Mouse (Mus musculus) spleen, adult 2 months (tissue): ENCODE measurements around the gene Agrp. TPM values are rescaled to one million over a fixed set of nuclear protein-coding genes. Genes with fewer than 3 reads are reported as not detected.

Experiments
- DNase-seq, 2 experiments: peaks; one replicate each; pipeline versions ENCODE4 v3.0.0 to v3.0.0-alpha.2; 2012 to 2021; ENCODE audit warnings: low spot score in 2 of 2, low read depth in 1 of 2
- H3K27ac ChIP-seq: fragments of 200-500 bp; 2 replicates; pipeline ENCODE4 v1.5.1; 2012; ENCODE audit warnings: low read length, inconsistent platforms; ENCODE audit not compliant: insufficient read depth
- H3K27me3 ChIP-seq: fragments of 200-500 bp; 2 replicates; pipeline ENCODE4 v1.6.1; 2012; ENCODE audit warnings: mild to moderate bottlenecking, moderate library complexity, low read length, inconsistent platforms; ENCODE audit not compliant: control insufficient read depth, insufficient read depth
- H3K36me3 ChIP-seq: fragments of 200-500 bp; 2 replicates; pipeline ENCODE4 v1.6.1; 2012; ENCODE audit warnings: mild to moderate bottlenecking, low read length, inconsistent platforms; ENCODE audit not compliant: control insufficient read depth, insufficient read depth
- H3K4me1 ChIP-seq: fragments of 200-500 bp; 2 replicates; pipeline ENCODE4 v1.6.1; 2011; ENCODE audit warnings: inconsistent platforms; ENCODE audit not compliant: control insufficient read depth, insufficient read depth, insufficient read length
- H3K4me3 ChIP-seq: fragments of 200-500 bp; 2 replicates; pipeline ENCODE4 v1.5.1; 2011; ENCODE audit warnings: mild to moderate bottlenecking, inconsistent platforms; ENCODE audit not compliant: insufficient read depth, insufficient read length; ENCODE audit errors: extremely low read depth
- CTCF ChIP-seq: fragments of 200-500 bp; IDR thresholded peaks from 2 replicates; pipeline ENCODE4 v1.5.1; 2011; ENCODE audit warnings: mild to moderate bottlenecking, inconsistent platforms; ENCODE audit not compliant: insufficient read depth, insufficient read length, insufficient replicate concordance; ENCODE audit errors: extremely low read depth
- POLR2A ChIP-seq: fragments of 200-500 bp; IDR thresholded peaks from 2 replicates; pipeline ENCODE4 v1.6.1; 2011; ENCODE audit warnings: low read depth, low read length, inconsistent platforms
- WGBS: fragments of 180-500 bp; shearing (Covaris S2); methylation state at CpG from one replicate; pipeline ENCODE4 v1.1.7; 2018; 5-methylcytosine and 5-hydroxymethylcytosine counted together
- polyA plus RNA-seq: library from polyadenylated mRNA; depleted of rRNA; stranded (reverse); fragments of >200 nt; gene quantifications from 2 replicates; pipeline ENCODE4 v1.2.3, GENCODE M21; 2012

The Agrp gene
- polyA plus RNA-seq, 1 experiment = 0.14 TPM

DNA sequence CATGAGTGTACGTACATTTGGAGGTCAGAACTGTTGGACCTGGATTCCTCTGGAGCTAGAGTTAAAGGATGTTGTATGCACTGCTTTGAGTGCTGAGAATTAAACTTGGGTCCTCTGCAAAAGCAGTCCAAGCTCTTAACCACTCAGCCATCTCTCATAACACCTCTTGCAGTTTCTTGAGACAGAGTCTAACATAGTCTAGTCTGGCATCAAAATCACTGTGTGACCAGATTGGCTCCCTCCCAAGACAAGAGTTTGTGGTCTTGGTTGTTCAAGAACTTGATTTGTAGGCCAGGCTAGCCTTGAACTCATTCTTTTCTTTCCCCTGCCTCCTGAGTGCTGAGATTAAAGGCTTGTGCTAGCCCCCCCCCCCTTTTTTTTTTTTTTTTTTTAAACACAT, 11.7 kb upstream of the Agrp start:
- H3K27me3 ChIP-seq = no peaks in the 10 kb centered on the region
- H3K36me3 ChIP-seq = peaks cover 15% of the 10 kb centered on the region
- no peak overlapping the region for H3K27ac ChIP-seq
- no peaks in the 10 kb centered on the region for H3K4me1 ChIP-seq
- WGBS = 100% methylated on average over 1 of the region's 1 CpGs
- DNase-seq = no peak
- H3K4me3 ChIP-seq = no peak overlapping the region
- no peak for TF ChIP-seq POLR2A
- TF ChIP-seq CTCF = no peak

DNA sequence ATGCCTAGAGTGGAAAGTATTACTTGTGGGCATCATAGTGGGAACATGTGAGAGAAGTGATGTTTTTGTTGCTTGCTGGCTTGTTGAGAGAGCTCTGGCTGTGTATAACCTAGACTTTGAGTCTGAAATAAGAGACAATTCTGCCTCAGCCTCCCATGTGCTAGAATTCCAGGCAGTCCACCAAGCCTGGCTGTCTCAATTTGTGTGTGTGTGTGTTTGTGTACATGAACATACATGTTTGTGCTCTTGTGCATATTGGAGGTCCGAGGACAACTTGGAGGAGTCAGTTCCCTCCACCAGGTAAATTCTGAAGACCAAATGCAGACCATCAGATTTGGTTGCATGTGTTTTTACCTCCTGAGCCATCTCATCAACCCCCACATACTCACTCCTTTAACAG, 8.0 kb upstream of the Agrp start:
- Histone ChIP-seq H3K4me3 (no peak overlapping the region), H3K27me3 (no peaks in the 10 kb centered on the region), H3K4me1 (no peaks in the 10 kb centered on the region), H3K27ac (no peak overlapping the region), H3K36me3 (peaks cover 11% of the 10 kb centered on the region)
- no peak for DNase-seq
- TF ChIP-seq POLR2A = no peak
- TF ChIP-seq CTCF = no peak
- WGBS = 93% methylated on average over 1 of the region's 1 CpGs

DNA sequence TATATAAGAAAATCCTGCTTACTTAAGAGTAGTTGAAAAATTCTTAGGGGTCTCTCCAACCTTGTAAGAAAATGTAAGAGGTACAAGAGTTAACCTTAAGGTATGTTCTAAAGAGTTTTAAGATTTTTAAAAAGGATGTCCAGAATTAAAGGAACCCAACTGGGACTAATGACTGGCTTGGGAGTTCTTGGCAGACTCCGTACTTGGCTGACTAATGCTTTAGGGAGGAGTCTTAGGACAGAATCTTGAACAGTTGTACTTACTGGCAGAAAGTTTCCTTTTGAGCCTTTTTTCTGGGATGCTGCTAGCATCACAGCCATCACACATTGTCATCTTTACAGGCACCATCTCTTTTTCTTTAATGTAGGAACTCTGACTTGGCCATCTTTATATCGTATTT, 3.3 kb upstream of the Agrp start:
- no peak for DNase-seq
- TF ChIP-seq CTCF = no peak
- TF ChIP-seq POLR2A = no peak
- peaks cover 5% of the 10 kb centered on the region for H3K4me1 ChIP-seq
- no peaks in the 10 kb centered on the region for H3K27me3 ChIP-seq
- 85% methylated on average over 2 of the region's 2 CpGs for WGBS
- peaks cover 8% of the 10 kb centered on the region for H3K36me3 ChIP-seq
- no peak overlapping the region for H3K4me3 ChIP-seq
- no peak overlapping the region for H3K27ac ChIP-seq

DNA sequence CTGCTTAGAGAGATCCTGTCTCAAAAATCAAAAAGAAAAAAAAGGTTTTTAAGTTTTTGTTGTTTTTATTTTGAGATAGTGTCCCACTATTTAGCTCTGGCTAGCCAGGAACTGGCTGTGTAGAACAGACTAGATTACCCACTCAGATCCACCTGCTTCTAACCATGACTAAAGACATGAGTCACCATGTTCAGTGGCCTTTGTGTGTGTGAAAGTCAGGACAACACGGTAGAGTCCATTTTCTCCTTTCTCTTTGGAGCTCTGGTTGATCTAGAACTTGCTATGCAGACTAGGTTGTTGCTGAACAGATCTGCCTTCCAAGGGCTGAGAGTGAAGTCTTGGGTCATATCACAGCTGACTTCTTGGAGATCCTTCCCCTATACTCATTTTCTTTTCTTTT, 2.6 kb upstream of the Agrp start:
- H3K4me3 ChIP-seq = no peak overlapping the region
- no peak for TF ChIP-seq CTCF
- TF ChIP-seq POLR2A = no peak
- DNase-seq = no peak
- peaks cover 6% of the 10 kb centered on the region for H3K36me3 ChIP-seq
- no peaks in the 10 kb centered on the region for H3K27me3 ChIP-seq
- peaks cover 5% of the 10 kb centered on the region for H3K4me1 ChIP-seq
- no peak overlapping the region for H3K27ac ChIP-seq
- WGBS = 40% methylated on average over 1 of the region's 1 CpGs

DNA sequence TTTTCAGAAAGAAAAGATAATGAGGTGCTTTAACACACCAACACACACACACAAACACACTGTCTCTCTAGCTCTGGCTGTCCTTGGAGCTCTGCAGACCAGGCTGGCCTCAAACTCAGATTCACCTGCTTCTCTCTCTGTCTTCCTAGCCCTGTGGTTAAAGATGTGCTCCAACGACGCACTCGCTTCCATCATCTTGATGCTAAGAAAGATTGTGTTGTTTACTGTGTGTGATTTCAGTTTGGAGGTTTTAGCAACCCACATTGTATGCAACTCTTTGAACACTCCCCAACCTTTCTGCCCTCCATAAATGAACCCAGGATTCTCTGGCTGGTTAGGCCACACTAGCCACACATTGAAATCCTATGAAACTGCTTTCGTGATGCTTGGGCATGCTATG, 1.3 kb upstream of the Agrp start:
- no peak for DNase-seq
- H3K27me3 ChIP-seq = no peaks in the 10 kb centered on the region
- TF ChIP-seq CTCF (no peak), POLR2A (no peak)
- no peak overlapping the region for H3K4me3 ChIP-seq
- H3K27ac ChIP-seq = peak overlapping the region; percentile 74
- 46% methylated on average over 4 of the region's 4 CpGs for WGBS
- H3K4me1 ChIP-seq = peaks cover 6% of the 10 kb centered on the region
- H3K36me3 ChIP-seq = peaks cover under 1% of the 10 kb centered on the region; the same call in 1 of the 2 replicates

DNA sequence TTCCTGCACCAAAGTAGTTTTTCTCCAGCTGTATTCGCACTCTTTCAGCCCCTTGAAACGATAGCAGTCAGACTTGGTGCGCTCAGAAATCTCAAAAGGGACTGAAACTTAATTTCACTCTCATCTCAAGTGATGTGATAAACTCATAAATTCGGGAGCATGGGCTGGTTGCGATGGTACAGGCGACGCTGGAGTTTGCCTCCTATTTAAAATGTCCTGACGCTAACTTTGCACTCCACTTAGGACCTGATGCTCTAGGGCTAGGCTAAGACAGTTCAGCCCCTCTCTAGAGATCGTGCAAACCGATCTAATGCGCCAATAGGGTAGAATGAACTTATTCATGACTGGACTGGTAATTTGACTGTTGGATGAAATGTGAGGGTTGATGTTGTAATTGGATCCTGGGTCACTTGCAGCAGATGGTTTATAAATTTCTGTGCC, 428 bp upstream of the Agrp start:
- no peak for TF ChIP-seq CTCF
- no peak for TF ChIP-seq POLR2A
- peak overlapping the region; percentile 100 for H3K27ac ChIP-seq
- H3K27me3 ChIP-seq = no peaks in the 10 kb centered on the region
- H3K36me3 ChIP-seq = no peaks in the 10 kb centered on the region; the same call in 1 of the 2 replicates
- DNase-seq = no peak
- H3K4me3 ChIP-seq = peak overlapping the region; percentile 100
- 0% methylated on average over 11 of the region's 11 CpGs for WGBS
- H3K4me1 ChIP-seq = peaks cover 6% of the 10 kb centered on the region

DNA sequence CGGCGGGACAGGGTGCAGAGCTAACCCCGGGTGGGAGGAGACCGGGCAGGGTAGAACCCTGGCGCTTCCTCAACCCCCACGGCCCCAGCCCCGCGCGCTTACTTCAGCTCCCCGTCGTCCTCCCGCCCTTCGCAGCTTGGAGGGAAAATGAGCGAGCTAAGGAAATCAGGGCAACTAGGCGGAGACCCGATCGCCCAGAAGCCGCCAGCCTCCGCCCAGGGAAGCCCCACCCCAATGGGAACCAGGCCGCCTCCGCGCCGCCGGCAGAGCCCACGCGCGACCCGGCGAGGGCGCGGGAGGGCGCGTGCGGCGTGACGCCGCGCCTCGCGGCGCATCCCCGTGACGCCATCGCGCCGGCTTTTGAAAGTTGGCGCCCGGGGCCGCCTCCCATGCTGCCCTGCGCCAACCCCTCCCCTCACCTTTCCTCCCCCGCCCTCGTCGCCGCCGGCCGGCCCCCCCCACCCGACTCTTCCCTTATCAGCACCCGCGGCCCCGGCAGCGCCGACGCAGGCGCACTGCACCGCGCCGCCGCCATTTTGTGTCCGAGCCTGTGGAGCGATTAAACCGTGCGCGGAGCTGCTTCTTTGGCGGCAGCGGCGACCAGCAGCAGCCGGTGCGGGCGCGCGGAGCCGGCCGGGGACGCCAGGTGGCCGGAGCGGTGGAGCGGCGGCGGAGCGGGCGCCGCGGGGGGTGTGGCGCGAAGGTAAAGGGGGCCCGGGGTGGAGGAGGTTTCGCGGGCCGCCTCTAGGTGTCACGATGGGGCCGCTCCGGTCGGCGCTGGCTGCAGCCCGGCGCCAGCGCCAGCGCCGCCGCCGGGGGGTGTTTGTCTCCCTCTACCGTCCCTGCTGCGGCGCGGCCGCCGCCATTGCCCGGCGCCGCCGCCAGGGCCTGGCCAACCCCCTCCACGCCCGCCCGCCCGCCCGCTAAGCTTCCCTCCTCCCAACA, 903 bp downstream of the Agrp start, which contains the start of gene Ctcf:
Gene Ctcf (plus strand): TSS at position 551 of the 945 bp plus-strand sequence.
- no peaks in the 10 kb centered on the region for H3K27me3 ChIP-seq
- H3K27ac ChIP-seq = peak within 1 kb of the TSS; percentile 100
- DNase-seq = peak; percentile 86 to 87
- peak within 1 kb of the TSS; percentile 100 for H3K4me3 ChIP-seq
- TF ChIP-seq CTCF = peak; percentile 53
- TF ChIP-seq POLR2A = peak; percentile 74
- H3K36me3 ChIP-seq = no peaks in the 10 kb centered on the region; the same call in 1 of the 2 replicates
- under 1% methylated on average over 98 of the region's 126 CpGs for WGBS
- peaks cover 6% of the 10 kb centered on the region for H3K4me1 ChIP-seq
